Mouse (Mus musculus) gastrocnemius, adult 18-20 months (tissue): ENCODE data around the gene Strn. TPM values are rescaled to one million over a fixed set of nuclear protein-coding genes. Genes with fewer than 3 reads are reported as not detected.
A peak's percentile ranks its signal among the peaks of the same experiment; 100 is the strongest.

Experiments used
- DNase-seq: peaks from one replicate; pipeline ENCODE4 v3.0.0; 2021; ENCODE audit warnings: low spot score
- long read RNA-seq, 2 experiments: library from polyadenylated mRNA; stranded (forward); transcript quantifications; one replicate each; pipeline ENCODE4 v2.0.0; 2021
- total RNA-seq, 2 experiments: library from RNA; stranded (reverse); gene quantifications; 2 replicates each; pipeline ENCODE4 v1.2.3; 2021

Gene Strn
- total RNA-seq, result 1 to 10 TPM; 6.0 to 6.1 TPM
- long read RNA-seq, experiment 1, full-length matches to known transcripts, result 3 of 3 reads
- long read RNA-seq, experiment 1, partial matches to known transcripts, result 0 of 3 reads
- long read RNA-seq, experiment 1, other reads (novel, unspliced or antisense), result 0 of 3 reads
- long read RNA-seq, experiment 2, full-length matches to known transcripts, result 2 of 2 reads
- long read RNA-seq, experiment 2, partial matches to known transcripts, result 0 of 2 reads
- long read RNA-seq, experiment 2, other reads (novel, unspliced or antisense), result 0 of 2 reads

- no peak for DNase-seq
Measured at GRCm38 (mm10) chr17:78737096-78737495, at the start of gene Strn. Gene Strn, minus strand, starts transcription at chr17:78737196.

GRCm38 (mm10) chr17:78778765-78779164 lies 41.8 kb upstream of the Strn start:
- no peak for DNase-seq

GRCm38 (mm10) chr17:78772317-78772716 lies 35.3 kb upstream of the Strn start:
- DNase-seq, result no peak

- no peak for DNase-seq
Measured at GRCm38 (mm10) chr17:78770932-78771331, 33.9 kb upstream of the Strn start.

- DNase-seq, result no peak
Measured at GRCm38 (mm10) chr17:78769341-78769740, 32.3 kb upstream of the Strn start.

DNA sequence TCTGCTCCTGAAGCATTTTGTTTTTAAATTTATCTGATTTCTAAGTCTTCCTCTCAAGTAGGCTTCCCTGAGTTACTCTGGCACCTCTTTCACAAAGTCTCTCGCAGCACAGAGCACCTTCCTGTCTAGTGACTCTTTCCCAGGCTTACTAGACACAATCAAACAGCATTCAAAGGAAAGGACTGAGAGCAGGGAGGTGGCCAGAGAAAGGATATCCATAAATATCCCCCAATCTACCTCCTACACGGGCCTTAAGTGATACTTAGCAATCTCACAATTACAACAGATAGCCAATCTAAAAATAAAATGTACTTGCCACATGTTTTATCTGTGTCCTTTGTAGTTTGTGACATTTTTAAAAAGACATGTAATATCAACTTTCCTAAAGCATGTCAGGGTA lies 31.9 kb upstream of the Strn start:
- DNase-seq, result no peak

GRCm38 (mm10) chr17:78767546-78767945 lies 30.6 kb upstream of the Strn start:
- DNase-seq, result no peak

DNA sequence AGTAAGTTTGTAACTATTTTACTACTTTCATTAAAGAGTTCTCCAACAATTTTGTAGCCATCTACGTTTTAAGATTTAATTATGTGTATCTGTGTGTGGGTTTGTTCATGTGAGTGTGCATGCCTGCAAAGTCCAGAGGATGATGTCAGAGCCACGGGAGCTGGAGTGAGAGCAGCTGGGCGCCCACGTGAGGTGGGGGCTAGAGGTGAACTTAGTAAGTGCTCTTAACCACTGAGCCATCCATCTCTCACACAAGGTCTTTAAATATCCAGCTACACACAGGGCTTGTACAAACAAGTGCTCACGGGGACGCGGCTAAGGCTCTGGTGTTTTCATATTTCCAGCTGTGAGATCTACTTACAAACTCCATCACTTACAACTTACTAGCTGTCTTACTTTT lies 29.1 kb upstream of the Strn start:
- no peak for DNase-seq

- DNase-seq, result no peak
Measured at GRCm38 (mm10) chr17:78763272-78763671, 26.3 kb upstream of the Strn start.

GRCm38 (mm10) chr17:78752938-78753655 lies 16.1 kb upstream of the Strn start:
- no peak for DNase-seq

GRCm38 (mm10) chr17:78752064-78752463 lies 15.1 kb upstream of the Strn start:
- no peak for DNase-seq

GRCm38 (mm10) chr17:78748440-78748839 lies 11.4 kb upstream of the Strn start:
- DNase-seq, result no peak

- DNase-seq, result no peak
Measured at GRCm38 (mm10) chr17:78738416-78738815, 1.4 kb upstream of the Strn start.

DNA sequence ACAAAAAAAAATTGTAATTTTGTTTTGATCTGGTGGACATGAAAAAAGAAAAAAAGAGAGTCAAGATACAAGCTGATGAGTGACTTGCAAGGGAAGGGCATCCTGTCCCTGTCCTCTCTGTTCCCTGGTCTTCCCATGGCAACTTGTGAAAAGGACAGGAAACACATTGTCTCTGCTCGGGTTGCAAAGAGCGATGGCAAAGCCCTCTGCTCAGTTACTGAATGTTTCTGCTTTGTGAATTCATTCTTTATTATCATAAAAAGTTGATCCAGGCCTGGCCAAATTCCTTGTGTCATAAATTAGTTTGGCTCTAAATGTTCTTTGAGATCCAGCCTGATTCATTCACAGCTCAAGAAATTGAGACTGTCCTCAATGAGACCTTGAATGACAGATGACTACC lies 775 bp upstream of the Strn start:
- DNase-seq, result no peak

DNA sequence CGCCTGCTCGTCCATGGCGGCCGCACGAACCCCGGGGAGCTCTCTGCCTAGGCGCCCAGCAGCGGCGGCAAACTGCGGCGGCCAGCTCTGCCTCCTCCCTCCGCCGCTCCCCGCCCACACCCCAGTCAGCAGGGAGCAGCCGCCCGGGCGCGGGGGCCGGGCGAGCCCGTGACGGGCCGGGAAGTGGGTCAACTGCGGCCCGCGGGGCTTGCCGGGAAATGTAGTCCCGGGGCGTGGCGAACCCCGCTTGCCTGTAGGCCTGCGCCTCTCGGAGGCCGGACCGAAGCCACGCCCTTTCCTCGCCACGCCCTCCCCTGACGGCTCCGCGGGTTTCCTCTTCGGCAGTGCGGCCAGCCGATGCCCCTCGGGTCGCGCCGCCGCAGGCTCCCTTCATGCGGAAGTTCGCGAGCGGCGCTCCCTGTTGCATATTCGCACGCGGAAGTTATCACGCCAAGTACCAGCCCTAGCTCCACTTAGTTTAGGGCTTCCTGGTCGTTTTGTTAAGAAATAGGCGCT lies 465 bp downstream of the Strn start:
- peak; percentile 99 for DNase-seq

DNA sequence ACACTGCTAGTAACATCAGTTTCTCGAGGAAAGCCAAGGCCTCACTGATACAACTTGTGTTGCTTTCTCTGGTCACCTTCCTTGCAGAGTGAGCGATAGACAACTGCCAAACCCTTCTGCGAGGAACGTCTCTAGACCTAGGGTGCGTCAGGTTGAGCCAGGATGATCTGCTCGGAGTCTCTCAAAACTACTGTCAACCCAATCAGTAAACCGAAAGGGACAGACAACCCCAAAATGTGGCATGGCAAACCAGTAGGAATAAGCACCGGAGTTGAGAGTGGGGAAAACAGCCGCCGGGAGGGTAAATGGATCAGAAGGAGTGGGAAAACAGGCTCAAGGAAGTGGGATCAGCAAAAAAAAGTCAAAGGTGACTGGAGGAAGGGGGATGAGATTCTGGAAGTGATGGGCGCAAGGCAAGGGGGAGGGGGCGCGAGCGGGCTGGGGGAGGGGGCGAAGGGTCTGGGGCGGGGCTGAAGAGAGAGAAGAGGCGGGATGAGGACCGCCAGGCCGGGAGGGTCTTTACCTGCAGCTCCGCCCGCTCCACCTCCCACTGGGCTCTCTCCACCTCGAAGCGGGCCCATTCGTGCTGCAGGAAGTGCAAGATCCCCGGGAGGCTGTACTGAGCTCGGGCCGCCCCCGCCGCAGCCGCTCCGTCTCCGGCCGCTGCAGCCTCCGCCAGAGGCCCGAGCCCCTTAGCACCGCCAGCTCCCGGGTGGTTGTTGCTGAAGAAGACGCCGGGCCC lies 1.1 kb downstream of the Strn start:
- peak; percentile 5 for DNase-seq

- DNase-seq, result no peak
Measured at GRCm38 (mm10) chr17:78734806-78735205, 2.2 kb downstream of the Strn start.

DNA sequence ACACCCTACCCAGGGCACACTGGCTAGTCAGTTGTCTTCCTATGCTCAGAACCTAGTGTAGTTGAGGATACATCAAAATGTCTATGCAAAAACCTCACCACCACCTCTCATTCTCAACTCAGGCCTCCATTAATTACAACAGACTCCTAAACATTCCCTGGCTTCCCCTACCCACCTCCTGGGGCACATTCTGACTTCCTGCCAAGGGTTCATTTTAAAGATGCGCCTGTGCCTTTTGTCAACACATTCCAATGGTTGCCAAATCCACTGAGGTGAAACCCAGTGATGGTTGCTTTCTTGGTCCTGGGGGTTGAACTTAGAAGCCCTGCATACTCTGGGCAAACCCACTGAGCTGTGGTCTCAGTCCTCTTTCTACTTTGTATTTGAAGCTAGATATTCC lies 4.9 kb downstream of the Strn start:
- DNase-seq, result no peak

DNA sequence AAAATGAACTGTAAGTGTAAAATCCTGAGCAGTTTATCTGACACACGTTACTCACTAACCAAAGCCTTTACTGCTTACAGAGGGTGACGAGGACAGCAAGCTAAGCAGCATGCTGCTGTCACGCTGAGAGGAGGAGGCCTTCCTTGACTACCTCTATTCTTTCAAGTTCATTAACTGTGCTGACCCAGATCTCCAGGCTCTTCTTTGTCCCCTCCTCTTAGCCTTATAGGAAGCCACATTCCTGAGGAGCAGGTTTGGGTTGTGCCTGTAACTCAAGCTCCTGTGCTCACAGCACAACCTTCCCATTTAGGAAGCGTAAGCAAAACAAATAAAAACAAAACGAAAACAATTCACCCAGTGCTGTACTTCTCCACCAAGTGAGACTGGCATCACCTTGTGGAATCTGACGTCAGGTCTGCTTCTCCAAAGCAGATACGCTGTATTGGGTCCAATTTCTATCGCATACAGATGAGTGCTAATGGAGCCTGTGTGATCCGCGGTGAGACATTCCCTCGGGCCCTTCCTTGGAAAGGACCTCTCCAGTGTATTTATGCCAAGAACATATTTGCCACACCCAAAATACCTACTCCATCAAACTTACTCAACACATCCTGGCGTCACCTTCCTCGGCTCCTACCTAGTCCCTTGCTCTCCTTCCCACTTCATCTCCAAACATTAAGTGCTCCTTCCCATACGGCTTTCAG lies 10.1 kb downstream of the Strn start:
- DNase-seq, result no peak

GRCm38 (mm10) chr17:78724461-78725055 lies 12.4 kb downstream of the Strn start:
- DNase-seq, result no peak

GRCm38 (mm10) chr17:78721690-78722089 lies 15.3 kb downstream of the Strn start:
- no peak for DNase-seq
